Mouse (Mus musculus) forebrain, embryonic 16.5 days (tissue): Measurements from ENCODE around the gene Supt5. TPM values are rescaled to one million over a fixed set of nuclear protein-coding genes. Genes with fewer than 3 reads are reported as not detected.
A peak's percentile ranks its signal among the peaks of the same experiment; 100 is the strongest.

Source experiments
- ATAC-seq: fragments of 200-750 bp; cut with Nextera tagmentation; 2 replicates; pipeline ENCODE4 v1.8.0; 2017; ENCODE audit warnings: mild to moderate bottlenecking, moderate library complexity
- H3K27ac ChIP-seq: fragments of 300-500 bp; sonication (generic); 2 replicates; pipeline ENCODE4 v1.5.1; 2014; ENCODE audit warnings: low read length, control low read depth
- H3K27me3 ChIP-seq: fragments of 300-500 bp; sonication (generic); replicated peaks from 2 replicates; pipeline ENCODE4 v1.6.1; 2014; ENCODE audit warnings: low read length; ENCODE audit not compliant: control insufficient read depth, insufficient read depth
- H3K36me3 ChIP-seq: fragments of 300-500 bp; sonication (generic); 2 replicates; pipeline ENCODE4 v1.6.1; 2014; ENCODE audit not compliant: control insufficient read depth, insufficient read depth
- H3K4me1 ChIP-seq: fragments of 300-500 bp; sonication (generic); replicated peaks from 2 replicates; pipeline ENCODE4 v1.6.1; 2014; ENCODE audit warnings: low read length; ENCODE audit not compliant: control insufficient read depth, insufficient read depth
- H3K4me2 ChIP-seq: fragments of 300-500 bp; sonication (generic); 2 replicates; pipeline ENCODE4 v1.6.1; 2014; ENCODE audit warnings: mild to moderate bottlenecking, low read length, control low read depth
- H3K4me3 ChIP-seq: fragments of 300-500 bp; sonication (generic); replicated peaks from 2 replicates; pipeline ENCODE4 v1.5.1; 2014; ENCODE audit warnings: mild to moderate bottlenecking, low read length, control low read depth
- H3K9ac ChIP-seq: fragments of 300-500 bp; sonication (generic); replicated peaks from 2 replicates; pipeline ENCODE4 v1.6.1; 2014; ENCODE audit warnings: low read depth, low read length, control low read depth
- H3K9me3 ChIP-seq: fragments of 300-500 bp; sonication (generic); 2 replicates; pipeline ENCODE4 v1.6.1; 2016; ENCODE audit warnings: low read length; ENCODE audit not compliant: control insufficient read depth
- WGBS: fragments of 180-500 bp; shearing (Covaris S2); extraction: QIAGEN DNeasy Blood & Tissue Kit; methylation state at CpG from one replicate; pipeline ENCODE4 v1.1.7; 2014; 5-methylcytosine and 5-hydroxymethylcytosine counted together
- polyA plus RNA-seq: library from polyadenylated mRNA; unstranded; fragments of >200 nt; fragmentation: Nextera tagmentation; extraction: Ambion mirVana; gene quantifications from 2 replicates; pipeline ENCODE4 v1.2.1, GENCODE M21; 2015

Gene Supt5
- polyA plus RNA-seq, 1 experiment from 2014 or later: 118 TPM

- Histone ChIP-seq H3K9me3 (no peaks in the 10 kb centered on the region), H3K27ac (no peak overlapping the region), H3K4me2 (no peak overlapping the region), H3K36me3 (peaks cover 69% of the 10 kb centered on the region), H3K4me3 (no peak overlapping the region), H3K9ac (no peak overlapping the region), H3K4me1 (no peaks in the 10 kb centered on the region), H3K27me3 (no peaks in the 10 kb centered on the region)
- no peak for ATAC-seq
- WGBS: 95% methylated on average over 17 of the region's 17 CpGs
These were observed 19.8 kb downstream of the Supt5 start for GRCm38 (mm10) chr7:28318714-28319113.

DNA sequence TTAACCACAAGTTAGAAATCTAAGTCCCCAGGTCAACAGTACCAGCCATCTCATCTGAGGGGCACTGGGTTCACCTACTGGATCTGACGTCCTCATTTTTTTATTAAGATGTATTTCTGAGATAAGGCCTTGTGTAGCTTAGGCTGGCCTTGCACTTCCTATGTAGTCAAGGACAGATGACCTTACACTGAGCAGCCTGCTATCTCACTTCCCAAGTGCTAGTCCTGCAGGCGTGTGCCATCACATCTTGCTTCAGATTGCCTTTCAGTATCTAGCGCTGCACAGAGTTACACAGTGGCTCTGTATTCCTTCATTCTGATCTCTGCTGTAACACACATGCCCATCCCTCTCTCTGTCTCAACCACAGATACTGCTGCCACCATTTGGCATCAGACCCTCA, 20.5 kb downstream of the Supt5 start:
- no peak for ATAC-seq
- no peak overlapping the region for H3K4me2 ChIP-seq
- H3K27ac ChIP-seq: no peak overlapping the region
- no peak overlapping the region for H3K9ac ChIP-seq
- no peaks in the 10 kb centered on the region for H3K9me3 ChIP-seq
- no peak overlapping the region for H3K4me3 ChIP-seq
- H3K36me3 ChIP-seq: peaks cover 62% of the 10 kb centered on the region
- no peaks in the 10 kb centered on the region for H3K27me3 ChIP-seq
- WGBS: 90% methylated on average over 3 of the region's 3 CpGs
- H3K4me1 ChIP-seq: no peaks in the 10 kb centered on the region

- under 1% methylated on average over 45 of the region's 45 CpGs for WGBS
- Histone ChIP-seq H3K27me3 (no peaks in the 10 kb centered on the region), H3K9ac (peak within 1 kb of the TSS; percentile 91), H3K9me3 (no peaks in the 10 kb centered on the region), H3K4me3 (peak within 1 kb of the TSS; percentile 98), H3K27ac (peak within 1 kb of the TSS; percentile 78), H3K4me1 (peaks cover 13% of the 10 kb centered on the region), H3K4me2 (peak within 1 kb of the TSS; percentile 77), H3K36me3 (peaks cover 37% of the 10 kb centered on the region)
- peak; percentile 99 for ATAC-seq
These were observed 26.5 kb downstream of the Supt5 start, which contains the start of gene Timm50 for GRCm38 (mm10) chr7:28311926-28312543. Gene Timm50, minus strand, starts transcription at chr7:28312072.

GRCm38 (mm10) chr7:28311151-28311925, 27.2 kb downstream of the Supt5 start:
- no peaks in the 10 kb centered on the region for H3K9me3 ChIP-seq
- peaks cover 13% of the 10 kb centered on the region for H3K4me1 ChIP-seq
- no peaks in the 10 kb centered on the region for H3K27me3 ChIP-seq
- WGBS: 5% methylated on average over 35 of the region's 35 CpGs
- peak; percentile 61 for ATAC-seq
- peaks cover 37% of the 10 kb centered on the region for H3K36me3 ChIP-seq
- H3K27ac ChIP-seq: peak overlapping the region; percentile 78
- peak overlapping the region; percentile 77 for H3K4me2 ChIP-seq
- peak overlapping the region; percentile 91 for H3K9ac ChIP-seq
- H3K4me3 ChIP-seq: peak overlapping the region; percentile 98

GRCm38 (mm10) chr7:28309737-28310136, 28.8 kb downstream of the Supt5 start:
- Histone ChIP-seq H3K27ac (no peak overlapping the region), H3K9me3 (no peaks in the 10 kb centered on the region), H3K4me3 (no peak overlapping the region), H3K36me3 (peaks cover 29% of the 10 kb centered on the region), H3K4me2 (no peak overlapping the region), H3K27me3 (no peaks in the 10 kb centered on the region), H3K4me1 (peaks cover 13% of the 10 kb centered on the region), H3K9ac (no peak overlapping the region)
- no peak for ATAC-seq
- 69% methylated on average over 9 of the region's 9 CpGs for WGBS

- peaks cover 29% of the 10 kb centered on the region for H3K36me3 ChIP-seq
- no peak overlapping the region for H3K27ac ChIP-seq
- H3K27me3 ChIP-seq: no peaks in the 10 kb centered on the region
- H3K9me3 ChIP-seq: no peaks in the 10 kb centered on the region
- no peak overlapping the region for H3K9ac ChIP-seq
- no peak overlapping the region for H3K4me3 ChIP-seq
- no peak overlapping the region for H3K4me2 ChIP-seq
- no peak for ATAC-seq
- WGBS: 93% methylated on average over 8 of the region's 8 CpGs
- peaks cover 23% of the 10 kb centered on the region for H3K4me1 ChIP-seq
These were observed 32.3 kb downstream of the Supt5 start for GRCm38 (mm10) chr7:28306216-28306615.

GRCm38 (mm10) chr7:28305641-28306040, 32.9 kb downstream of the Supt5 start:
- H3K27me3 ChIP-seq: no peaks in the 10 kb centered on the region
- peaks cover 19% of the 10 kb centered on the region for H3K4me1 ChIP-seq
- H3K4me3 ChIP-seq: no peak overlapping the region
- H3K9me3 ChIP-seq: no peaks in the 10 kb centered on the region
- H3K36me3 ChIP-seq: peaks cover 29% of the 10 kb centered on the region
- 86% methylated on average over 10 of the region's 10 CpGs for WGBS
- no peak overlapping the region for H3K4me2 ChIP-seq
- no peak for ATAC-seq
- H3K27ac ChIP-seq: no peak overlapping the region
- no peak overlapping the region for H3K9ac ChIP-seq

DNA sequence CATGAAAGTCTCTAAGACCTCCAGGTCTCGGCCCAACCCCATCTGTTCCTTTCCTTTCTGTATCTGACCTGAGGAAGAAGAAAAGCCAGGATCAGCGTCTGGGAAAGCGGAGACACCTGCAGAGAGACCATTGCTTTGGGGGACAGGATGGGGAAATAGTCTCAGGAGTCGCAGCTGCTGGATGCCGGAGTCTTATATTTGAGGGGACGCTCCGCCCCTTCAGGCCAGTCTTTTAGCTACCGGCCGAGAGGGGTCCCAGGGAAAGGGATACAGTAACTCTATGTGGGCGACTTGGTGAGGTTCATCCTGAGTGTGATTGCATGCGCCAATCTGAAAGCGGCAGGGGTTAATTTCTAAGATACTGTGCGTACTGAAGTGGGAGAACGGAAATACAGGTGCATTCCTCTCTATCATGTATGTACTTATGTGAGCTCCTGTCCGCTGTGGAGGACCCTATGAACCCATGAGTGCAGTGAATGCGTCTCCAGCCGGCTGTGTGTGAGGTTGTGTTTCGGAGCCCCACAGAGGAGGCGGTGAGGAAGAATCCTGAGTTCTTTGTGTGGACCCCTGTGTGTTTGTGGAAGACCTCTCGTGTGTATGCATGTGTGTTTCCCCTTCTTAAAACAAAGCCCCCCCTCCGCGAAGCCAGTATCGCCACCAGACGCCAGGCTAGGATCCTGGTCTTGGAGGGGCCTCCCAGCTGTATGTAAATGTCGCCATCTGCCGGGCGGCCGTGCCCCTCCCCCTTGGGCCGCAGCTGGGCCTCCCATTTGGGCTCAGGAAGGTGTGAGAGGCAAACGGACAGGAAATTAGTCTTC, 36.7 kb downstream of the Supt5 start, which contains the start of gene Dll3:
Gene Dll3 (minus strand): TSS at position 623 of the 818 bp plus-strand sequence.
- ATAC-seq: peak; percentile 78
- peaks cover 14% of the 10 kb centered on the region for H3K36me3 ChIP-seq
- under 1% methylated on average over 30 of the region's 30 CpGs for WGBS
- H3K4me2 ChIP-seq: peak within 1 kb of the TSS; percentile 63
- H3K9ac ChIP-seq: peak within 1 kb of the TSS; percentile 72
- peak within 1 kb of the TSS; percentile 47 for H3K4me3 ChIP-seq
- H3K4me1 ChIP-seq: peaks cover 23% of the 10 kb centered on the region
- no peaks in the 10 kb centered on the region for H3K9me3 ChIP-seq
- H3K27me3 ChIP-seq: no peaks in the 10 kb centered on the region; the same call in 1 of the 2 replicates
- peak within 1 kb of the TSS; percentile 72 for H3K27ac ChIP-seq
